Mouse (Mus musculus): ENCODE measurements around the gene Olfr767. TPM values are rescaled to one million over a fixed set of nuclear protein-coding genes. Genes with fewer than 3 reads are reported as not detected.

The Olfr767 gene
- polyA plus RNA-seq, 1 experiment from 2014 or later, result not detected

Other genes starting within 250 kb of the Olfr767 start
- 2.8 and 2.9 TPM in 2 replicates for gene Gdf11, start 191.2 kb downstream of the Olfr767 start, polyA plus RNA-seq (2015; fragmentation: Nextera tagmentation; extraction: Ambion mirVana)
- gene Cd63, start 181.9 kb downstream of the Olfr767 start, polyA plus RNA-seq (2015; fragmentation: Nextera tagmentation; extraction: Ambion mirVana), result 420 and 427 TPM in 2 replicates
- 10.5 and 11.8 TPM in 2 replicates for gene Rdh5, start 160.0 kb downstream of the Olfr767 start, polyA plus RNA-seq (2015; fragmentation: Nextera tagmentation; extraction: Ambion mirVana)
- 208 and 212 TPM in 2 replicates for gene Bloc1s1, start 158.9 kb downstream of the Olfr767 start, polyA plus RNA-seq (2015; fragmentation: Nextera tagmentation; extraction: Ambion mirVana)
- 7.0 and 8.1 TPM in 2 replicates for gene Itga7, start 149.1 kb downstream of the Olfr767 start, polyA plus RNA-seq (2015; fragmentation: Nextera tagmentation; extraction: Ambion mirVana)
- gene Mettl7b, start 121.9 kb downstream of the Olfr767 start, polyA plus RNA-seq (2015; fragmentation: Nextera tagmentation; extraction: Ambion mirVana), result 0.11 TPM in 1 of 2 replicates, not detected in the other
- gene Olfr9, start 93.5 kb downstream of the Olfr767 start, polyA plus RNA-seq (2015; fragmentation: Nextera tagmentation; extraction: Ambion mirVana), result not detected in 2 replicates
- gene Olfr763, start 72.1 kb downstream of the Olfr767 start, polyA plus RNA-seq (2015; fragmentation: Nextera tagmentation; extraction: Ambion mirVana), result not detected in 2 replicates
- gene Olfr764-ps1, start 43.0 kb downstream of the Olfr767 start, polyA plus RNA-seq (2015; fragmentation: Nextera tagmentation; extraction: Ambion mirVana), result not detected in 2 replicates
- not detected in 2 replicates for gene Olfr765, start 32.9 kb downstream of the Olfr767 start, polyA plus RNA-seq (2015; fragmentation: Nextera tagmentation; extraction: Ambion mirVana)
- not detected in 2 replicates for gene Olfr766-ps1, start 13.9 kb downstream of the Olfr767 start, polyA plus RNA-seq (2015; fragmentation: Nextera tagmentation; extraction: Ambion mirVana)
- gene Olfr768, start 16.5 kb upstream of the Olfr767 start, polyA plus RNA-seq (2015; fragmentation: Nextera tagmentation; extraction: Ambion mirVana), result not detected in 2 replicates
- not detected in 2 replicates for gene Olfr769, start 35.0 kb upstream of the Olfr767 start, polyA plus RNA-seq (2015; fragmentation: Nextera tagmentation; extraction: Ambion mirVana)
- gene Olfr770, start 56.1 kb upstream of the Olfr767 start, polyA plus RNA-seq (2015; fragmentation: Nextera tagmentation; extraction: Ambion mirVana), result not detected in 2 replicates
- not detected in 2 replicates for gene Olfr771, start 81.8 kb upstream of the Olfr767 start, polyA plus RNA-seq (2015; fragmentation: Nextera tagmentation; extraction: Ambion mirVana)
- gene Olfr772, start 95.0 kb upstream of the Olfr767 start, polyA plus RNA-seq (2015; fragmentation: Nextera tagmentation; extraction: Ambion mirVana), result not detected in 2 replicates
- gene Olfr773, start 104.5 kb upstream of the Olfr767 start, polyA plus RNA-seq (2015; fragmentation: Nextera tagmentation; extraction: Ambion mirVana), result not detected in 2 replicates
- not detected in 2 replicates for gene Olfr774, start 153.3 kb upstream of the Olfr767 start, polyA plus RNA-seq (2015; fragmentation: Nextera tagmentation; extraction: Ambion mirVana)
- not detected in 2 replicates for gene Olfr775, start 165.5 kb upstream of the Olfr767 start, polyA plus RNA-seq (2015; fragmentation: Nextera tagmentation; extraction: Ambion mirVana)
- not detected in 2 replicates for gene Olfr776, start 176.2 kb upstream of the Olfr767 start, polyA plus RNA-seq (2015; fragmentation: Nextera tagmentation; extraction: Ambion mirVana)
- gene Olfr777, start 188.6 kb upstream of the Olfr767 start, polyA plus RNA-seq (2015; fragmentation: Nextera tagmentation; extraction: Ambion mirVana), result not detected in 2 replicates
- not detected in 2 replicates for gene Olfr780, start 235.2 kb upstream of the Olfr767 start, polyA plus RNA-seq (2015; fragmentation: Nextera tagmentation; extraction: Ambion mirVana)
- gene Olfr781, start 245.9 kb upstream of the Olfr767 start, polyA plus RNA-seq (2015; fragmentation: Nextera tagmentation; extraction: Ambion mirVana), result not detected in 2 replicates